Mouse (Mus musculus): ENCODE measurements around the gene Elf1. TPM values are rescaled to one million over a fixed set of nuclear protein-coding genes. Genes with fewer than 3 reads are reported as not detected.
"Not testable (repeated sequence)": the region's sequence is repeated elsewhere in the genome, so short reads cannot be mapped to it uniquely, and the experiment has no call there.

Gene Elf1
- polyA plus RNA-seq, 1 experiment, result 5.9 TPM

DNA sequence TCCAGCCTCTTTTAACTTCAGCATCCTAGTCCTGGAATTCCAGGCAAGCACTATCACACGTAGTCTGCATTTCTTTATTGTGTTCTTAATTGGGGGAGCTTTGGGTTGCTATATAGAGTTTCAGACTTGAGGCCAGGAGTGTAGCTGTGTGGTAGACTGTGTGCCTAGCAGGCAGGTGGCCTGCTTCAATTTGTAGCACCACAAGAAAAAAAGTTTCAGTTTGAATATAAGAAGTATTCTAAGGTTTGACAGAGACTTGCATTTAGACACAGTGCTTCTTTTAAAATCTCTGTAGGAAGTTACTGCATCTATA, 38.6 kb downstream of the Elf1 start:
- DNase-seq (ENCODE audit: extremely low spot score in 1 of 2, low spot score in 1 of 2), result no peak

DNA sequence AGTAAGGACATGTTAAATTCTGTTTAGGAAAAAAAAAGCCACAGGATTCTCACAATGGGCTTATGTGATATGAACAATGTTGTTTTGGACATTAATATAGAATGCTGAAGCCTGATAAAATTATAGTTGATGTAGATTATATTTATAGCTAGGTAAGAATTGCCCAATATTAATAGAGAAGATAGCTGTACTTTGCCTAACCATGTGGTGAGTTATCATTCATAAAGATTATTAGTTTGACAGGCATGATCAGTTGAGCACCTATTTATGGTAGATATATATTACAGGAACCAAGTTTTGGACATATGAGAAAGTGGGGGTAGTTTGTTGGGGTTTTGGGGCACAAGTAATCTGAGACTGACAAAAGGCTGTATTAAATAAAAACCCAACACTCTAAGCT, 39.6 kb downstream of the Elf1 start:
- no peak for DNase-seq (ENCODE audit: extremely low spot score in 1 of 2, low spot score in 1 of 2)

- no peak for DNase-seq (ENCODE audit: extremely low spot score in 1 of 2, low spot score in 1 of 2)
These were observed 40.1 kb downstream of the Elf1 start for GRCm38 (mm10) chr14:79521056-79521455.

DNA sequence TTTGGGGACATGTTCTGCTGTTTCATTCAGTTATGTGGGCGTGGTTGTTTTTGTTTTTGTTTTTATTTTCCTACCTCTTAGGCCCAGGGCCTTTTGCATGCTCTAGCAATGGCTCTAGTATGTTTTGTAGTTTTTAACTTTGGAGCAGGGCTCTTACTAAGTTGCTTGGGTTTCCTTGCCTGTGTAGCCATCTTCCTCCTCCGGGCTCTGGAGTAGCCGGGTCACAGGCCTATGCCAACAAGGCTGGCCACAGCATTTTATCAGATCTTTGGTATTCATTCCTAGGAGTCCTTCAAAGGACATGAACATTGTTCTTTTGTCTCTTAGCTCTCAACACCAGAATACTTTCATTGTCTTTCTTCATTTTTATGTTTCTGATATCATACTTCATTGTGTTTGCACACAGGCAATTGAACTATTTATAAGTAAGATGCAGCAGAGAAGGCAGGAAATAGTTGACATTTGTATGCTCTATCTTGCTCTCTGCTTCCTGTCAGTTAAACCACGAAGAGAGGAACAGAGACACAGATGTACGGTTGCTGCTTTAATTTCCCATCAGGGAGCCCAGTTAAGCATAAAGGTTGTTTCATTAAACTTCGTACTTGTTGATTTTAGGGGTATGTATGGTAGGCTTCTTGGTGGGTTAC, 40.6 kb downstream of the Elf1 start:
- DNase-seq (ENCODE audit: extremely low spot score in 1 of 2, low spot score in 1 of 2), result no peak

- DNase-seq (ENCODE audit: extremely low spot score in 1 of 2, low spot score in 1 of 2), result no peak
These were observed 41.4 kb downstream of the Elf1 start for GRCm38 (mm10) chr14:79522387-79522786.

GRCm38 (mm10) chr14:79526106-79526505, 45.1 kb downstream of the Elf1 start:
- not testable (repeated sequence) for DNase-seq (ENCODE audit: extremely low spot score in 1 of 2, low spot score in 1 of 2)

DNA sequence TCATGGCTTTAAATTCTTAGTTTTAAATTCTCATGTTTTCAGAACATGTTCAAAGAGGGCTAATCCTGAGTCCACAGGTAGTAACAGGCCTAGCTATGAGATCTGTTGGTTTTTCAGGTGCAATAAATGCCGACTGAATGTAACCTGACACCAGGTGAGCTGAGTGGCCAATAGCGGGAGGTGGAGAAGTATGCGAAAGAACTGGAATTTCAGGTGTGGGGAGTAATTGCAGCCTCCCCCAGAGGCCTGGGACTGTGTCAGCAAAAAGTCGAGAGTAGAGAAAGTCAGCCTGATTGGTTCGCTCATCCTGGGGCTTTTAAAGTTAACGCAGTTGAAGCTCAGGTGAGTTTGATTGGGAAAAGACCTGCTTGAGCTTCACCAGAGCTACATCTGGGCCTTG, 46.7 kb downstream of the Elf1 start:
- DNase-seq (ENCODE audit: extremely low spot score in 1 of 2, low spot score in 1 of 2), result no peak

DNA sequence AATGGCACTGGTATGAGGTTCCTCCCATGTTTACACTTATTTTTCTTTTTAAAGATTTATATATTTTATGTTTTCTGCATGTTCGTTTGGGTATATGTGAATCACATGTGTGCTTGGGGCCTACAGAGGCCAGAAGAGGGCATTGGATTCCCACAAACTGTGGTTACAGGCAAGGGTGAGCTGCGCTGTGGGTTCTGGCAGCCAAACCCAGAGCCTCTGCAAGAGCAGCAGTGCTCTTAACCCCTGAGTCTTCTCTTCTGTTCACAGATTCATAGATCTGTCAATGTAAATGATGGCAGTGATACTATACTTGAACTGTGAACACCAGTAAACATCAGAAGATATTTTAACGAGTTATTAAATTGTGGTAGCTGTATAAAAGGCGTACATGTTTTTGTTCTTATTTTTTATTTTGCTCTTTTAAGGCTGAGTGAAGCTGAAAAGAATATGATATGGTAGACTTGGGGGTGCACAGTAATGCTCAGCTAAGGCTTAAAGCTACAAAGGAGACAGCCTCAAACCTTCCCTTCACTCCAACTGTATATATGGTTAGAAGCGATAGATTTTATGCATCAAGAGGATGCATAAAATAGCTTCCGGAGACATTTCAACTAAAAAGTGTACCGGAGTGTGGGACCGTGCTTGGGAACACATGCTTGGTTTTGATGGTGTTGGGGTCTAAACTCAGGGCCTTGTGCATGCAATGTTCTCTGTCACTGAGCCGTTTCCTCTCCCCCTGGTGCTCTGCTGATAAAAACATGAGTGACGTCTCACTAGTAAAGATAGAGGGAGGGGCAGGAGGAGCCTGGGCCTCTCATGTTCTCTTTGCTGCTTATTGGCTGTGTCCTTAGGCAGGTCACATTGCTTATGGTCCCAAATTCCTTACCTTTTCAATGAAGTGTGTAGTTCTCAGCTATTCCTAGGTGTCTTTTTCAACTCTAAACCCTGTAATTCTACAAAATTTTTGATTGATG, 48.9 kb downstream of the Elf1 start:
- DNase-seq (ENCODE audit: extremely low spot score in 1 of 2, low spot score in 1 of 2), result no peak

DNA sequence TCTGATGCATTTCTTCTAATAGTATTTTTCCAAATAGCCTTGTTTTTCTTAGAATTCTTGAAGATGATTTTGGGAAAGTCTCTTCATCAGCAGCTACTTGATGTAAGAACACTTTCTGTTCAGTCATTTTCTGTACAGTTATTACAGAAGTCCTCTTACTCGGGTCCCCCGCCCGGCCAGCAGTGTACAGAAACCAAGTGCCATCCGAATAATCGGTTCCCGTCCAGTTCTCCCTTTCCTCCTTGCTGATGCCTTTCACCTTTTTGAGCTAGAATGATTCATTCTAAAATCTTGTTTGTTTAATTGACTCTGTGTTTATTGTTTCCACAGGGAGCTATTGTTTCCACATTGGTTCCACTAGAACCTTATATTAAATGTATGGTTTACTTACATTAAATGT, 49.8 kb downstream of the Elf1 start:
- DNase-seq (ENCODE audit: extremely low spot score in 1 of 2, low spot score in 1 of 2), result no peak

DNA sequence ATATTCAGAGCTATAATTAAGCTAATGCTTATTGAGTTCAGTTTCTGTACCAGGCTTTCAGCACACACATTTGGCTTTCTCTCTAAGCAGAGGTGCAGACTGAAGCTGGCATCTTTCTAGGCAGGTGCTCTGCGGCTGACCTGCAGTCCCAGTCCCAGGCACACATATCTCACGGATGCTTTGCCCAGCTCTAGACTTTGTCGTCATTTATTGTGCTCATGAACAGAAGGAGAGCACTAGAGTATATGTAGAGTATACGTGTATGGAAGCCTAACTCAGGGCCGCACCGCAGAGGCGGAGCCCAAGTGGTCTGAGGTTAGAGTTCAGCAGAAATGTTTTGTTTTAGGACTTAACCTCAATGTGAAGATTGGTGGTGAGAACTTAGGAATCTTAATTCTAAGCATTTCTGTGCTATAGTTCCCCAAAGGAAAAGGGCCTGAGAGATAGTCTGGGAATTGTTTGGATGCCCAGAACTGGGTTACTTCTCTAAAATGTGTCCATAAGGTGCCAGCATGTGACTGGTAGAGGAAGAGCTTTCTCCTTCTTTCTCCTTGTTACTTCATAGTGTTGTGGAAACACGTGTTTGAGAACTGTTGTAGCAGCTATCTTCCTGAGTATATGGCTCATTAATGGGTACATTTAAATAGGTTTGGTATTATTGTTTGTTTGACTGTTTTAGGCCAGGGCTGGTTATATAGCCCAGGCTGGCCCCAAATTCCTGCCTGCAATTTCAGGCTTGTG, 51.2 kb downstream of the Elf1 start:
- DNase-seq (ENCODE audit: extremely low spot score in 1 of 2, low spot score in 1 of 2), result no peak

DNA sequence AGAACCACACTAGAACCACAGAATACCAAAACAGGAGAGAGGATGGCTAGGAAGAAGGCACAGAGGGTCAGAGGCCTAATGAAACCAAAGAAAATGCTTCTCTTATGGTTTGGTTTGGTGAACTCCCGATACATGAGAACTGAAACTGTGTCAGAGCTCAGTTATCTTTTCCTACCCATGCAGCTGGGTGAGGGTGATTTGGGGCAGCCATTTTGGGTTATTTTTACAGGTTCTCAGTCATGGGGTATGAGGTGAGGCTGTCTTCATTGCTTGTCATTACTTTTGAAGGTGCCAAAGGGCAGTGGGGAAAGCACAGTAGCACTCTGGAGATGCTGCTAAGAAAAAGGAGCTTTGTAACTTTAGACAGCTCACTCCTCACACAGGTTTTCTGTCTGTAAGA, 52.4 kb downstream of the Elf1 start:
- DNase-seq (ENCODE audit: extremely low spot score in 1 of 2, low spot score in 1 of 2), result no peak

DNA sequence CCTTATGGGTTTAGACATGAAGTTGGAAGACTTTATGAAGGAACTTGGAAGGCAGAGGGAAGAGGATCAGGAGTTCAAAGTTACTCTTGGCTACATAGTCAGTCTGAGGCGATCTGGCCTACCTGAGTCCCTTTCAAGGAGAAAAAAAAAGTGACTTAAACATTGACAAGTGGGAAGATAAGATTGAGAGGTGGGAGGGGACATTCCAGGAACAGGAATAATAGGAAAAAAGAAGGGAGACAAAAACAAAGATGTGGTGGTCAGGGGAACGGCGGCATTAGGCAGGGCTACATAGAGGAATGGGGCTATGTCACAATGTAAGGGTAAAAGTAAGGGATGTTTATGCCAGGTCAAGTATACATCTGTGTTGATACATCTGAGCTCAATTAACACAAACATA, 53.2 kb downstream of the Elf1 start:
- no peak for DNase-seq (ENCODE audit: extremely low spot score in 1 of 2, low spot score in 1 of 2)

GRCm38 (mm10) chr14:79534656-79535055, 53.7 kb downstream of the Elf1 start:
- not testable (repeated sequence) for DNase-seq (ENCODE audit: extremely low spot score in 1 of 2, low spot score in 1 of 2)

- DNase-seq (ENCODE audit: extremely low spot score in 1 of 2, low spot score in 1 of 2), result no peak
These were observed 54.3 kb downstream of the Elf1 start for GRCm38 (mm10) chr14:79535318-79535717.

DNA sequence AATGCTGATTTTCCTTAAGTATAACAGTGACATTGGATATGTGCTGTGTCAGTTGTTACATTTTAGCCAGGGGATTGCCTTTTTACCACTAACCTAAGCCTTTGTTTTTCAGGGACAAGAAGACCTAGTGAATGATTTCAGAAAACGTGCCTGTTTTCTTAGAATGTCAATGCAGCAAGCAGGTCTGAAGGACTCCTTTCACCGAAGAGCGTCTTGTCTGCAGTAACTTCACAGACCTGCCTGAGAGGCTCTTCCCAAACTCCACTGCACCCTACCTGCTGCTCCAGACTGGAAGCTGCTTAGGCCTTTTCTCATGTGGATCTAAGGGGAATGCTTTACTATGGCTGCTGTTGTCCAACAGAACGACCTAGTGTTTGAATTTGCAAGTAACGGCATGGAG, 55.0 kb downstream of the Elf1 start:
- DNase-seq (ENCODE audit: extremely low spot score in 1 of 2, low spot score in 1 of 2), result no peak

DNA sequence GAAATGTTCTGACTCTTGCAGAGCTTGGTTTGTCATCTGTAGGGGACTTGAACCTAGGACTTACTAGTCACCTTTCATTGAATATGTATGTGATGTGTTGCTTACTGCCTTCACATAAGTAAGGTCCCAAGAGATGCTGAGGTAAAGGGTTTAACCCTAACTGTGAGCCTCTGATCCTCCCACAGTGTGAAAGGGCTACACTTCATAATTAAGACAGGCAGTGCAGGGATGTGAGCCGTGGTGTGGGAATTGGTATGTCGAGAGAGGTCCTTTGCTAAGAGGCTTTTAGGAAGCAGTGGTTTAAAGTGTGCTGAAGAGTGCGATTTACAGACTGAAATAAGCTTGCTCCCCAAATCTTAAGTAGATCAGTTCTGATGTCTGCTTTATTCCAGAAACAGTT, 55.8 kb downstream of the Elf1 start:
- DNase-seq (ENCODE audit: extremely low spot score in 1 of 2, low spot score in 1 of 2), result no peak

- DNase-seq (ENCODE audit: extremely low spot score in 1 of 2, low spot score in 1 of 2), result no peak
These were observed 56.5 kb downstream of the Elf1 start for GRCm38 (mm10) chr14:79537463-79537862.

GRCm38 (mm10) chr14:79537921-79538320, 56.9 kb downstream of the Elf1 start:
- no peak for DNase-seq (ENCODE audit: extremely low spot score in 1 of 2, low spot score in 1 of 2)

- DNase-seq (ENCODE audit: extremely low spot score in 1 of 2, low spot score in 1 of 2), result no peak
These were observed 60.6 kb downstream of the Elf1 start for GRCm38 (mm10) chr14:79541606-79542005.

DNA sequence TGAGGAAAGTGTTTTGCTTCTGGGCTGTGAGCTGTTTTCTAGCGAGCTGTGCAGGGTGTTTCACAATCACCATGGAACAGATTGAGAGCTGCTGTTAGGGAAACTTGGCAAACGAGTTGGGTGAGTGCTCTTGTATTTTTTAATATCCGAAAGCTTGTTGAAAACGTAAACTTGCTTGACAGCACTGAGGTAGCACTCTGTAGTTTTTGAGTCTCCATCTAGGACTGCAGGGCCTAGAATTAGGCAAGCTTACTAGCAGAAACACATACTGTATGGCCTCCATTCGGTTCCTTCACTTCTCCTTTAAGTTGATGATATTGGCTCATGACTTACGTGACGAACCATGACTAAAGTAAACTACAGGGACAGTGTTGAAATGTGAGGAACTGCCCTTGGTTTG, 68.3 kb downstream of the Elf1 start:
- DNase-seq (ENCODE audit: extremely low spot score in 1 of 2, low spot score in 1 of 2), result peak in 1 of 2 experiments; percentile 13

DNA sequence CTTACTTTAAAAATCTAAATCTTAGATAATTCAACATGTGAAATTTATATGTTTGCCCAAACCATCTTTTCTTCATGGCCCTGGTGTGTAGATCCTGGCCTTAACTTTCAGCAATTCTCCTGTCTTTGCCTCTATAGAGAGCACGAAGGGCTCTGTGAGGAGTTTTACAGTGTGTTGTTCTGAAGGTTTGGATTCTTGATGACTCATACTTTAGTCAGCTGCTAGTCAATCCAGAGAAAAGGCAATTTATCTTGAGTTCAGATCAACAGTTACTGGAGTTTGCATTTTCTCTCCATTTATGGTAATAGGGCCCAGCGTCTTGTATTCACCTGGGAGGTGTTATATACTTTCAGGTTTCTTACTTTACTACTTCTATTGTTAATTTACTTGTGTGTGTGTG, 70.9 kb downstream of the Elf1 start:
- no peak for DNase-seq (ENCODE audit: extremely low spot score in 1 of 2, low spot score in 1 of 2)

Data from frontal cortex, adult 2 months (tissue).